Mouse (Mus musculus) ES-Bruce4 (cell line): ENCODE results near the gene Trim2.

Experiments
- CTCF ChIP-seq: IDR thresholded peaks from one replicate; pipeline ENCODE4 v1.8.1; 2011; ENCODE audit warnings: low read depth, low read length
- POLR2A ChIP-seq: IDR thresholded peaks from one replicate; pipeline ENCODE4 v1.8.1; 2011; ENCODE audit warnings: low read length; ENCODE audit not compliant: insufficient read depth

- TF ChIP-seq CTCF (no peak), POLR2A (no peak)
Observed at GRCm38 (mm10) chr3:84219166-84219710, 87.4 kb downstream of the Trim2 start.
